Mouse (Mus musculus) small intestine, adult 2 months (tissue): ENCODE data around the gene Ctcfl. TPM values are rescaled to one million over a fixed set of nuclear protein-coding genes. Genes with fewer than 3 reads are reported as not detected.

Experiments
- H3K27ac ChIP-seq: fragments of 200-500 bp; 2 replicates; pipeline ENCODE4 v1.5.1; 2012; ENCODE audit warnings: low read depth, low read length, control low read depth, inconsistent platforms; ENCODE audit not compliant: insufficient read depth
- H3K27me3 ChIP-seq: fragments of 200-500 bp; 2 replicates; pipeline ENCODE4 v1.6.1; 2012; ENCODE audit warnings: mild to moderate bottlenecking, moderate library complexity, low read length, inconsistent platforms; ENCODE audit not compliant: control insufficient read depth, insufficient read depth
- H3K36me3 ChIP-seq: fragments of 200-500 bp; 2 replicates; pipeline ENCODE4 v1.6.1; 2012; ENCODE audit warnings: mild to moderate bottlenecking, low read length, control low read depth, inconsistent platforms; ENCODE audit not compliant: control insufficient read depth, insufficient read depth
- H3K4me1 ChIP-seq: fragments of 200-500 bp; 2 replicates; pipeline ENCODE4 v1.6.1; 2012; ENCODE audit warnings: low read length, inconsistent platforms, mixed read lengths; ENCODE audit not compliant: control insufficient read depth, insufficient read depth, insufficient read length
- H3K4me3 ChIP-seq: fragments of 200-500 bp; 2 replicates; pipeline ENCODE4 v1.5.1; 2012; ENCODE audit warnings: low read depth, mild to moderate bottlenecking, control low read depth, inconsistent platforms, low read length, moderate library complexity
- CTCF ChIP-seq: fragments of 200-500 bp; IDR thresholded peaks from 2 replicates; pipeline ENCODE4 v1.5.1; 2012; ENCODE audit warnings: low read depth, mild to moderate bottlenecking, control low read depth, inconsistent platforms, low read length, moderate library complexity, mixed read lengths; ENCODE audit not compliant: insufficient replicate concordance, insufficient read length; ENCODE audit errors: extremely low read depth
- POLR2A ChIP-seq: fragments of 200-500 bp; IDR thresholded peaks from 2 replicates; pipeline ENCODE4 v1.6.1; 2012; ENCODE audit warnings: low read depth, mild to moderate bottlenecking, control low read depth, inconsistent platforms, low read length, moderate library complexity
- WGBS: fragments of 180-500 bp; shearing (Covaris S2); methylation state at CpG from one replicate; pipeline ENCODE4 v1.1.7; 2018; 5-methylcytosine and 5-hydroxymethylcytosine counted together
- polyA plus RNA-seq: library from polyadenylated mRNA; depleted of rRNA; stranded (reverse); fragments of >200 nt; gene quantifications from 2 replicates; pipeline ENCODE4 v1.2.3, GENCODE M21; 2012

Ctcfl gene
- polyA plus RNA-seq, 1 experiment: 0.05 TPM

- H3K4me1 ChIP-seq: peaks cover 35% of the 10 kb centered on the region
- peak overlapping the region; percentile 36; the same call in 1 of the 2 replicates for H3K27ac ChIP-seq
- WGBS: 80% methylated on average over 6 of the region's 6 CpGs
These were observed 65.5 kb downstream of the Ctcfl start for GRCm38 (mm10) chr2:173053846-173054245.

GRCm38 (mm10) chr2:173052881-173053280 lies 66.4 kb downstream of the Ctcfl start:
- H3K27me3 ChIP-seq: no peaks in the 10 kb centered on the region
- H3K4me1 ChIP-seq: peaks cover 31% of the 10 kb centered on the region
- 95% methylated on average over 8 of the region's 8 CpGs for WGBS
- TF ChIP-seq CTCF (no peak), POLR2A (no peak)
- H3K36me3 ChIP-seq: no peaks in the 10 kb centered on the region
- no peak overlapping the region for H3K4me3 ChIP-seq
- no peak overlapping the region for H3K27ac ChIP-seq

More at GRCm38 (mm10) chr2:173053846-173054245, 65.5 kb downstream of the Ctcfl start:
- TF ChIP-seq POLR2A: no peak
- Histone ChIP-seq H3K4me3 (no peak overlapping the region), H3K36me3 (no peaks in the 10 kb centered on the region), H3K27me3 (no peaks in the 10 kb centered on the region)

- WGBS: 29% methylated on average over 8 of the region's 8 CpGs
- Histone ChIP-seq H3K36me3 (no peaks in the 10 kb centered on the region), H3K27me3 (no peaks in the 10 kb centered on the region), H3K4me3 (no peak overlapping the region), H3K4me1 (peaks cover 20% of the 10 kb centered on the region), H3K27ac (no peak overlapping the region)
- no peak for TF ChIP-seq POLR2A
- TF ChIP-seq CTCF: no peak
These were observed 68.5 kb downstream of the Ctcfl start for GRCm38 (mm10) chr2:173050604-173051382.

GRCm38 (mm10) chr2:173049817-173050216 lies 69.5 kb downstream of the Ctcfl start:
- no peak overlapping the region for H3K4me3 ChIP-seq
- no peak overlapping the region for H3K27ac ChIP-seq
- TF ChIP-seq POLR2A (no peak), CTCF (no peak)
- no peaks in the 10 kb centered on the region for H3K36me3 ChIP-seq
- 60% methylated on average over 6 of the region's 6 CpGs for WGBS
- peaks cover 21% of the 10 kb centered on the region for H3K4me1 ChIP-seq
- H3K27me3 ChIP-seq: no peaks in the 10 kb centered on the region

- H3K27ac ChIP-seq: no peak overlapping the region
- peaks cover 22% of the 10 kb centered on the region for H3K4me1 ChIP-seq
- no peak overlapping the region for H3K4me3 ChIP-seq
- 85% methylated on average over 3 of the region's 3 CpGs for WGBS
- no peak for TF ChIP-seq CTCF
- TF ChIP-seq POLR2A: no peak
- no peaks in the 10 kb centered on the region for H3K27me3 ChIP-seq
- no peaks in the 10 kb centered on the region for H3K36me3 ChIP-seq
These were observed 70.1 kb downstream of the Ctcfl start for GRCm38 (mm10) chr2:173049231-173049630.

- Histone ChIP-seq H3K4me3 (0 out of 2 replicates have a peak overlapping the region, but pooled peaks have one; percentile 8), H3K27me3 (no peaks in the 10 kb centered on the region), H3K36me3 (no peaks in the 10 kb centered on the region), H3K4me1 (peaks cover 19% of the 10 kb centered on the region), H3K27ac (no peak overlapping the region)
- TF ChIP-seq CTCF (no peak), POLR2A (no peak)
- 74% methylated on average over 17 of the region's 17 CpGs for WGBS
These were observed 71.1 kb downstream of the Ctcfl start for GRCm38 (mm10) chr2:173048041-173048745.

- Histone ChIP-seq H3K4me3 (no peak overlapping the region), H3K27ac (no peak overlapping the region), H3K4me1 (peaks cover 19% of the 10 kb centered on the region), H3K27me3 (no peaks in the 10 kb centered on the region), H3K36me3 (no peaks in the 10 kb centered on the region)
- TF ChIP-seq POLR2A (no peak), CTCF (no peak)
- WGBS: 91% methylated on average over 5 of the region's 5 CpGs
These were observed 71.9 kb downstream of the Ctcfl start for GRCm38 (mm10) chr2:173047471-173047870.
